Mouse (Mus musculus): ENCODE results near the gene Olfr56. TPM values are rescaled to one million over a fixed set of nuclear protein-coding genes. Genes with fewer than 3 reads are reported as not detected.
"Not testable (repeated sequence)": the region's sequence is repeated elsewhere in the genome, so short reads cannot be mapped to it uniquely, and the experiment has no call there.

The Olfr56 gene
- total RNA-seq, 2 experiments from 2014 or later: 0.14 to 0.28 TPM

DNA sequence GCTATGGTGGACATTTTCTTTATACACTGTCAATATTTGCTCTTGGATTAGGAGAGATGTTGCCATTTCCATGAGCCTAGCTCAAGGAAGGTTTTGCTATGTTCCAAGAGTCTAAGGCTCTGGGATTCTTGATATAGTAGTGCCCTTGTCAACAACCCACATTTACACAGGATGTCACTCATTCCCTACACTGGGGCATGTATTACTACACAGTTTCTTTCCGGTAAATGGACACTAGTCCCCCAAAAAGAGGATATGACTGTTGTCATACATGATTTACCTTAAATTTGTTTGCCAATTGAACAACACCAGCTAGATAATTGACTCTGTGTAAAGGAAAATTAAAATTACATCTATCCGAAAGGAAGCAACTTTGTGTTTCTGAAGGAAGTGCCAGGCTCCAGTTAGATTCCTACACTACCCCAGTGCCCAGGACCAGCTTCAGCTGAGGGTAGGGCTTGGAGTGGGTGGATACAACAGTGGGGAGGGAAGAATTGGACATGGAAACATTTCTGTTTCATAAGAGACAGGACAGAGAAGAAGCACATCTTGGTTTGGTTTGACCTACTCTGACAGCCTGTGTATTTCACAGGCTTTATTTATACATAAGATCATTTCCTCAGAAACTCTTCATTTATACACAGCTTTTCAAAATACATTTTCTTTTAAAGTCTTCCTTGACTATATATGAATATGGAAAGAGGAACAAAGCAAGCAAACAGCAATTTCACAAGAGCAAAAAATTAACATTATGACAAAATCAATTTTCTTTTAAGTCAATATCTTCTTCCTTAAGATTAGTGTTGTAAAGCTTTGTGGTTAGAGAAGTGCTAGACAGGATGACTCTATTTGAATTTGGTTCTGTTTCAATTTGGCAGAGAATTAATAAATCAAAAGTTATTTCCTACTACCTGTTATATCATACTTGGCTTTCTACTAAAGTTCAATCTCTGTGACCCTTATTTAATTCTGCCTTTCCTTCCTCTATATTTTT, 178.4 kb downstream of the Olfr56 start:
- DNase-seq (ENCODE audit: low spot score in 2 of 2): no peak

- no peak for DNase-seq (ENCODE audit: low spot score in 2 of 2)
Observed at GRCm38 (mm10) chr11:49168839-49169611, 190.3 kb downstream of the Olfr56 start.

DNA sequence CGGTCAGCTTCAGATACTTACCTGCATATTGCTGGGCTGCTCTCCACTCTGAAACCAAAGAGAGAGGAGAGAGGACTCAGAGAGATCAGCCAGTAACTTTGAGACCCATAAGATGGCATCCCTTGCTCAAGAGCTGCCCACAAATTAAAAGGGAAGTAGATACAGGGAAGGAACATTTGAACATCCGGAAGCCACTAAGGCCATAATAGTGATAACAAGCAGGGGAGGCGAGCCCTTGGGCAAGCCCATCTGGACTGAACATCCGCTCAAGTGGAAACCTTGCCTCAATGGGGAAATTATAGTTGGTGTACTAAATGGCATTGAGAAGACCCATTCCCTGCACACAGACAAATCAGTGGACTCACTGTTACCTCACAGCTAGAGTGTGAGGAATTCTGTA, 191.9 kb downstream of the Olfr56 start:
- no peak for DNase-seq (ENCODE audit: low spot score in 2 of 2)

DNA sequence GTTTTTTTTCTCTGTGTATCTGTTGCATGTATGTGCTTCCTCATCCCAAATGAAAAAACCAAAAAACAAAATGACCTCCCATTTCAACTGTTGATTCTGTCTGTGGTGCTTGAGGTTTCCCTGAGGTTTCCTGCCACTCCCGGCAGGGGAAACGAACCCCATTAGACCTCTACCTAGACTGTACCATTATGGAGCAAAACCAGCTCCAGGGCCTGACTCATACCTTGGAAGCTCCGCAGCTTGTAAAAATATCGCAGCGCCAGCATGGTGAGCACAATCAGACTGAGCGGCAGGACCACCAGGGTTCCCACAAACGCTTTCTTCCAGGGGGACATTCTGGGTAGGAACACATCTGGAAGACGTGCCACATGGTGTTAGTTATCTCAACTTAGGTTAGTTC, 196.7 kb downstream of the Olfr56 start:
- no peak for DNase-seq (ENCODE audit: low spot score in 2 of 2)

GRCm38 (mm10) chr11:49176047-49176779, 197.5 kb downstream of the Olfr56 start:
- not testable (repeated sequence) for DNase-seq (ENCODE audit: low spot score in 2 of 2)

- no peak for DNase-seq (ENCODE audit: low spot score in 2 of 2)
Observed at GRCm38 (mm10) chr11:49183172-49183571, 204.5 kb downstream of the Olfr56 start.

Other genes starting within 250 kb of the Olfr56 start
- gene Rack1, start 178.6 kb upstream of the Olfr56 start, total RNA-seq (2021): 100 to 1,000 TPM; 940 to 975 TPM
- 10 to 100 TPM; 62.4 to 69.7 TPM for gene Trim41, start 161.5 kb upstream of the Olfr56 start, total RNA-seq (2021)
- 10 to 100 TPM in 1 of 2 experiments, 1 to 10 TPM in 1; 9.5 to 14.2 TPM for gene Trim7, start 152.7 kb upstream of the Olfr56 start, total RNA-seq (2021)
- gene Gm12184, start 152.2 kb upstream of the Olfr56 start, total RNA-seq (2021): 1 to 10 TPM; 5.3 to 5.4 TPM
- 10 to 100 TPM; 17.3 to 20.1 TPM for gene Irgm1, start 107.2 kb upstream of the Olfr56 start, total RNA-seq (2021)
- gene Gm5431, start 76.7 kb upstream of the Olfr56 start, total RNA-seq (2021): under 1 TPM; 0.73 to 0.96 TPM
- gene Psme2b, start 32.7 kb upstream of the Olfr56 start, total RNA-seq (2021): 1 to 10 TPM; 8.2 to 9.1 TPM
- 1 to 10 TPM; 1.5 to 1.6 TPM for gene 9930111J21Rik1, start 509 bp downstream of the Olfr56 start, total RNA-seq (2021)
- 1 to 10 TPM in 1 of 2 experiments, under 1 TPM in 1; 0.87 to 2.5 TPM for gene Gm12185, start 13.3 kb downstream of the Olfr56 start, total RNA-seq (2021)
- 1 to 10 TPM; 1.9 to 4.2 TPM for gene Tgtp1, start 15.3 kb downstream of the Olfr56 start, total RNA-seq (2021)
- 1 to 10 TPM; 1.6 to 2.8 TPM for gene 9930111J21Rik2, start 72.4 kb downstream of the Olfr56 start, total RNA-seq (2021)
- 1 to 10 TPM in 1 of 2 experiments, not detected in 1; 1.2 TPM for gene Tgtp2, start 85.3 kb downstream of the Olfr56 start, total RNA-seq (2021)
- 1 to 10 TPM; 3.3 to 6.7 TPM for gene Ifi47, start 97.7 kb downstream of the Olfr56 start, total RNA-seq (2021)
- gene Olfr1396, start 136.0 kb downstream of the Olfr56 start, total RNA-seq (2021): under 1 TPM; 0.25 TPM
- gene Olfr1395, start 163.4 kb downstream of the Olfr56 start, total RNA-seq (2021): not detected
- gene Olfr1394, start 175.5 kb downstream of the Olfr56 start, total RNA-seq (2021): not detected
- 10 to 100 TPM; 15.6 to 16.7 TPM for gene Btnl9, start 208.3 kb downstream of the Olfr56 start, total RNA-seq (2021)
- 10 to 100 TPM; 47.3 to 48.7 TPM for gene Zfp62, start 224.4 kb downstream of the Olfr56 start, total RNA-seq (2021)

Data from adrenal gland, postnatal 4 days (tissue).